Mouse (Mus musculus) olfactory bulb, adult 2 months (tissue): ENCODE data around the gene Gimap7. TPM values are rescaled to one million over a fixed set of nuclear protein-coding genes. Genes with fewer than 3 reads are reported as not detected.

Source experiments
- H3K27ac ChIP-seq: fragments of 200-500 bp; 2 replicates; pipeline ENCODE4 v1.5.1; 2012; ENCODE audit warnings: low read depth, low read length; ENCODE audit not compliant: insufficient read depth
- H3K4me1 ChIP-seq: fragments of 200-500 bp; 2 replicates; pipeline ENCODE4 v1.6.1; 2012; ENCODE audit warnings: low read length; ENCODE audit not compliant: control insufficient read depth, insufficient read depth
- H3K4me3 ChIP-seq: fragments of 200-500 bp; 2 replicates; pipeline ENCODE4 v1.5.1; 2012; ENCODE audit warnings: mild to moderate bottlenecking, low read depth, low read length, moderate library complexity; ENCODE audit not compliant: insufficient read depth
- CTCF ChIP-seq: fragments of 200-500 bp; IDR thresholded peaks from 2 replicates; pipeline ENCODE4 v1.5.1; 2012; ENCODE audit warnings: low read depth, mild to moderate bottlenecking, low read length, moderate library complexity; ENCODE audit not compliant: insufficient read depth
- POLR2A ChIP-seq: fragments of 200-500 bp; IDR thresholded peaks from 2 replicates; pipeline ENCODE4 v1.6.1; 2012; ENCODE audit warnings: mild to moderate bottlenecking, low read depth, low read length, moderate library complexity; ENCODE audit not compliant: insufficient read depth
- WGBS: fragments of 180-500 bp; shearing (Covaris S2); methylation state at CpG from one replicate; pipeline ENCODE4 v1.1.7; 2018; 5-methylcytosine and 5-hydroxymethylcytosine counted together
- polyA plus RNA-seq: library from polyadenylated mRNA; stranded (reverse); fragments of >200 nt; gene quantifications from 2 replicates; pipeline ENCODE4 v1.2.4, GENCODE M21; 2012; ENCODE audit warnings: low replicate concordance; ENCODE audit not compliant: missing spikeins, insufficient read depth, insufficient read length

Gimap7 gene
- polyA plus RNA-seq, 1 experiment, result not detected

- peaks cover 11% of the 10 kb centered on the region for H3K4me1 ChIP-seq
- H3K4me3 ChIP-seq, result no peak overlapping the region
- TF ChIP-seq CTCF (no peak), POLR2A (no peak)
- 82% methylated on average over 5 of the region's 5 CpGs for WGBS
- no peak overlapping the region for H3K27ac ChIP-seq
These were observed 19.3 kb downstream of the Gimap7 start for GRCm38 (mm10) chr6:48737688-48738087.

GRCm38 (mm10) chr6:48738961-48739779 is 20.7 kb downstream of the Gimap7 start, which contains the start of gene Gimap1:
TSS of gene Gimap1 (plus strand) at chr6:48739054.
- H3K4me3 ChIP-seq, result peak within 1 kb of the TSS; percentile 30
- no peak for TF ChIP-seq CTCF
- TF ChIP-seq POLR2A, result no peak
- 82% methylated on average over 15 of the region's 15 CpGs for WGBS
- H3K27ac ChIP-seq, result peak within 1 kb of the TSS; percentile 48; the same call in 1 of the 2 replicates
- H3K4me1 ChIP-seq, result peaks cover 15% of the 10 kb centered on the region

GRCm38 (mm10) chr6:48739780-48740055 is 21.3 kb downstream of the Gimap7 start:
- H3K4me1 ChIP-seq, result peaks cover 15% of the 10 kb centered on the region
- H3K4me3 ChIP-seq, result no peak overlapping the region
- 87% methylated on average over 3 of the region's 3 CpGs for WGBS
- H3K27ac ChIP-seq, result 0 out of 2 replicates have a peak overlapping the region, but pooled peaks have one; percentile 48
- no peak for TF ChIP-seq POLR2A
- TF ChIP-seq CTCF, result no peak

- Histone ChIP-seq H3K4me1 (peaks cover 17% of the 10 kb centered on the region), H3K27ac (no peak overlapping the region), H3K4me3 (no peak overlapping the region)
- TF ChIP-seq POLR2A (no peak), CTCF (no peak)
- 82% methylated on average over 3 of the region's 3 CpGs for WGBS
These were observed 22.2 kb downstream of the Gimap7 start for GRCm38 (mm10) chr6:48740501-48741169.

GRCm38 (mm10) chr6:48741273-48741672 is 22.9 kb downstream of the Gimap7 start:
- TF ChIP-seq CTCF (no peak), POLR2A (no peak)
- WGBS, result 35% methylated on average over 3 of the region's 3 CpGs

GRCm38 (mm10) chr6:48741711-48742206 is 23.3 kb downstream of the Gimap7 start:
- WGBS, result 38% methylated on average over 9 of the region's 9 CpGs
- peaks cover 25% of the 10 kb centered on the region for H3K4me1 ChIP-seq
- no peak overlapping the region for H3K4me3 ChIP-seq
- no peak for TF ChIP-seq CTCF
- no peak for TF ChIP-seq POLR2A
- no peak overlapping the region for H3K27ac ChIP-seq

More at GRCm38 (mm10) chr6:48741273-48741672, 22.9 kb downstream of the Gimap7 start:
- H3K4me3 ChIP-seq, result no peak overlapping the region
- peaks cover 24% of the 10 kb centered on the region for H3K4me1 ChIP-seq
- H3K27ac ChIP-seq, result no peak overlapping the region

GRCm38 (mm10) chr6:48742422-48743351 is 24.3 kb downstream of the Gimap7 start:
- peak overlapping the region; percentile 47 for H3K4me3 ChIP-seq
- 7% methylated on average over 52 of the region's 52 CpGs for WGBS
- 0 out of 2 replicates have a peak, but pooled peaks have one; percentile 15 for TF ChIP-seq POLR2A
- no peak for TF ChIP-seq CTCF
- peaks cover 25% of the 10 kb centered on the region for H3K4me1 ChIP-seq
- no peak overlapping the region for H3K27ac ChIP-seq

GRCm38 (mm10) chr6:48745490-48745889 is 27.1 kb downstream of the Gimap7 start:
- Histone ChIP-seq H3K4me1 (peaks cover 25% of the 10 kb centered on the region), H3K4me3 (no peak overlapping the region), H3K27ac (0 out of 2 replicates have a peak overlapping the region, but pooled peaks have one; percentile 12)
- 69% methylated on average over 2 of the region's 2 CpGs for WGBS
- TF ChIP-seq CTCF, result no peak
- no peak for TF ChIP-seq POLR2A
